Mouse (Mus musculus) G1E (cell line): ENCODE data around the gene Kif5c. TPM values are rescaled to one million over a fixed set of nuclear protein-coding genes. Genes with fewer than 3 reads are reported as not detected.

ENCODE experiments used
- ATAC-seq: 2 replicates; pipeline ENCODE4 v1.8.0; 2016; ENCODE audit warnings: mild to moderate bottlenecking; ENCODE audit not compliant: insufficient number of reproducible peaks, poor library complexity, low FRiP score, severe bottlenecking; ENCODE audit errors: extremely low read depth
- DNase-seq: peaks from one replicate; pipeline ENCODE4 v3.0.0; 2012; ENCODE audit warnings: low spot score
- H3K27me3 ChIP-seq: 2 replicates; pipeline ENCODE4 v1.6.1; 2012; ENCODE audit warnings: mild to moderate bottlenecking, low read length, inconsistent platforms; ENCODE audit not compliant: insufficient read depth
- H3K36me3 ChIP-seq: replicated peaks from 2 replicates; pipeline ENCODE3; 2012; ENCODE audit warnings: mild to moderate bottlenecking, inconsistent platforms
- H3K4me1 ChIP-seq: 2 replicates; pipeline ENCODE4 v1.6.1; 2012; ENCODE audit warnings: low read depth, low read length, inconsistent platforms, mixed read lengths; ENCODE audit not compliant: insufficient read depth
- H3K4me3 ChIP-seq: 2 replicates; pipeline ENCODE4 v1.5.1; 2012; ENCODE audit warnings: low read depth, mild to moderate bottlenecking, inconsistent platforms, low read length, moderate library complexity, mixed read lengths
- H3K9me3 ChIP-seq: replicated peaks from 2 replicates; pipeline ENCODE4 v1.6.1; 2012; ENCODE audit warnings: inconsistent platforms
- CTCF ChIP-seq: IDR thresholded peaks from 2 replicates; pipeline ENCODE4 v1.5.1; 2012; ENCODE audit warnings: low read depth, low read length, inconsistent platforms, mixed read lengths
- GATA1 ChIP-seq: IDR thresholded peaks from 2 replicates; pipeline ENCODE4 v1.6.1; 2012; ENCODE audit warnings: borderline replicate concordance, low read length, inconsistent platforms, mixed read lengths
- GATA2 ChIP-seq: IDR thresholded peaks from 2 replicates; pipeline ENCODE4 v1.6.1; 2012; ENCODE audit warnings: low read depth, low read length, inconsistent platforms, borderline replicate concordance
- POLR2AphosphoS5 ChIP-seq: IDR thresholded peaks from 2 replicates; pipeline ENCODE4 v1.6.1; 2012; ENCODE audit warnings: low read depth, low read length, inconsistent platforms; ENCODE audit not compliant: insufficient replicate concordance
- TAL1 ChIP-seq: conservative IDR thresholded peaks from 2 replicates; pipeline ENCODE4 v1.6.1; 2012; ENCODE audit warnings: low read depth, low read length, inconsistent platforms, mixed read lengths
- polyA plus RNA-seq: library from polyadenylated mRNA; stranded (reverse); fragments of >175 nt; gene quantifications from 2 replicates; pipeline ENCODE4 v1.2.3, GENCODE M21; 2012
- total RNA-seq, 2 experiments: library from RNA; stranded (forward) in 1 of 2; stranded (reverse) in 1 of 2; fragments of 200-1000 nt in 1 of 2; fragments of >200 nt in 1 of 2; fragmentation: Nextera tagmentation in 1 of 2; gene quantifications; 2 replicates each; pipeline ENCODE4 v1.2.3; 2014 to 2017

Kif5c gene
- total and polyA plus RNA-seq, 3 experiments, result 0.02 to 1.8 (median 1.5) TPM

DNA sequence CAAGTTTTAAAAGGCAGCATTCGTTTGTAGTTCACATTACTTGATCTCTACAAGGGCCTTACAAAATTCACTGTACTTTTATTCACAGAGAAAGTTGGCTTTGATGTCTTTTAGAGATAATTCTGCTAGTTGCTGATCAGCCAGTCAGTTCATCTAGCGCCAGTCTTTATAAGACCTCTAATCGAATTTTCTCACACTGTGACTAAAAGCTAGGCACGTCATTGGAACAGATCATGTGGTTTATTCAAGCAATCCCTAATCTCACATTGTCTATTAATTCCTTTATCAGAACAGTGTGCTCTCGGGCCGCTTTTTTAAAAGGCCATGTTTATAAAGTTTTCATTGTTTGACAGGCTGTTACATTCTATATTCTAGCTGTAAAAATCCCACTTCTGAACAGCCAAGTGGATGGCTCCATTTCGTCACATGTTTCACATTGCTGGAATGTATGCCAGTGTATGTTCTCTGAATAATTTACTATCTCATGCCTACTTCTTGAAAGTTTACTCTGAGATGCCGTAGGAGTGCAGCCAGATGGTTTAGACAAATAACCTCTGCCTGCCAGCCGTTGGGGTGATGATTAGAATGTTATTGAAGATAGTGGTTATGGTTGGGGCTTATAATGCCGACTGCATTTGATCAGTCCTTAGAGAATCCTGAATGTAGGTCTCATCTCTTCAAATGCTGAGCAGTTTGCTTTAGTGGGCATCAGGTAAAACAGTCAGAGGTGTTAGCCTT is 154.3 kb downstream of the Kif5c start:
- ATAC-seq (no peak), DNase-seq (no peak)
- TF ChIP-seq POLR2AphosphoS5 (no peak), GATA2 (no peak), TAL1 (no peak), CTCF (no peak), GATA1 (no peak)
- no peaks in the 10 kb centered on the region for H3K27me3 ChIP-seq
- no peaks in the 10 kb centered on the region for H3K4me1 ChIP-seq
- no peaks in the 10 kb centered on the region for H3K9me3 ChIP-seq
- no peak overlapping the region for H3K4me3 ChIP-seq
- H3K36me3 ChIP-seq, result no peaks in the 10 kb centered on the region

DNA sequence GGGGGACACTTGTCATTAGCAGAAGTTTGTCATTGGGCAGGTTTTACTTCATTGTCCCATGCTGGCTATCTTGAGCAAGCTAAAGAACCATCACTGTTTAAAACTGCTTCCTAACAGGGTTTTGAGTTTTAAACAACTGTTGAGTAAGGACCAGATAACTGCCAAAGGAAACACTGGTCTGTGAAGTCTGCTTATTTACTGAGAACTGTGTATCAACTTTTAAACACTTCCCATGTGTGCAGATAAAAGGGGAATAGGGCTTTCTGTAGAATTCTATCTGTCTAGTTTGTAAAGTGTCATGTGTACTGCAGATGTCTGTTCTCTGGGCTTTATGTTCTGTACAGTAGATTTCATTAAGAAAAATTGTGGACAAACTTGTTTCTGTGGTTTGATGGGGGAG is 155.1 kb downstream of the Kif5c start:
- Histone ChIP-seq H3K27me3 (no peaks in the 10 kb centered on the region), H3K9me3 (no peaks in the 10 kb centered on the region), H3K36me3 (no peaks in the 10 kb centered on the region), H3K4me3 (no peak overlapping the region), H3K4me1 (no peaks in the 10 kb centered on the region)
- DNase-seq, result no peak
- ATAC-seq, result no peak
- TF ChIP-seq CTCF, result no peak
- TF ChIP-seq POLR2AphosphoS5, result no peak
- no peak for TF ChIP-seq GATA1
- TF ChIP-seq TAL1, result no peak

DNA sequence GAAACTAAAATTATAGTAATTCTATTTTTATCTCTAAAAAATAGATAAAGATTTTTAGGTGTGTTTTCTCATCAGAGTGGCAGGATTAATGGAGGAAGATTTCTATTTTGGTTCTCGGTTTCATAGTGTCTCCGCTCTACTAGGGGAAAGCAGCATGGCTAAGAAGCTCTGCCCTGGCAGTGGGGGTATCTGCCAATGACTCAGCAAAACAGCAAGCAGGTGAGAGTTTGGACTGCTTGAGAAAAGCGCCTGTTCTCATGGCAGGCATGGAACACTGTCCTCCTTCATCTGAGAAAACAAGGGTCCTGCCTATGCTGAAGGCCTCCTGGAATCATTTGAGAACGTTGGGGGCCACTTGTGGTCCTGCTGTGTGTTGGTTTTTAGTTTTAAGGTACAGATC is 156.1 kb downstream of the Kif5c start:
- Histone ChIP-seq H3K4me3 (no peak overlapping the region), H3K9me3 (no peaks in the 10 kb centered on the region), H3K27me3 (no peaks in the 10 kb centered on the region), H3K36me3 (no peaks in the 10 kb centered on the region), H3K4me1 (no peaks in the 10 kb centered on the region)
- TF ChIP-seq POLR2AphosphoS5, result no peak
- no peak for TF ChIP-seq GATA1
- TF ChIP-seq GATA2, result no peak
- no peak for TF ChIP-seq CTCF
- TF ChIP-seq TAL1, result no peak
- no peak for ATAC-seq
- DNase-seq, result no peak

DNA sequence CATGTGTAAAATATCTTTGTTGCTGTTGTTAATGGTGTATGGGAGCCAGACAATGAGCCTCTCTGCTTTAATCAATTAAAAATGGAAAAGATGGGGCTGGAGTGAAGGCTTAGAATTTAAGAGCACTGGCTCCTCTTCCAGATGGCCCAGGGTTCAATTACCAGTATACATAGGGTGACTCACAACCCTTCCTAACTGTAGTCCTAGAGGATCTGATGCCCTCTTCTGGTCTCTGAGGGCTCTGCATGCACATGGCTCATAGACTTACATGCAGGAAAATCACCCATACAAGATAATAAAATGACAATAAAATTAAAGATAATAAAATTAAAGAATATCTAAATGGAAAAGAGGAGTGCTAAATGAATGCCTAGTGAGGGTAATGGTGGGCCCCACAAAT is 156.6 kb downstream of the Kif5c start:
- DNase-seq, result no peak
- Histone ChIP-seq H3K4me1 (no peaks in the 10 kb centered on the region), H3K4me3 (no peak overlapping the region), H3K27me3 (no peaks in the 10 kb centered on the region), H3K36me3 (no peaks in the 10 kb centered on the region), H3K9me3 (no peaks in the 10 kb centered on the region)
- ATAC-seq, result no peak
- TF ChIP-seq CTCF (no peak), TAL1 (no peak), GATA2 (no peak), GATA1 (no peak), POLR2AphosphoS5 (no peak)

DNA sequence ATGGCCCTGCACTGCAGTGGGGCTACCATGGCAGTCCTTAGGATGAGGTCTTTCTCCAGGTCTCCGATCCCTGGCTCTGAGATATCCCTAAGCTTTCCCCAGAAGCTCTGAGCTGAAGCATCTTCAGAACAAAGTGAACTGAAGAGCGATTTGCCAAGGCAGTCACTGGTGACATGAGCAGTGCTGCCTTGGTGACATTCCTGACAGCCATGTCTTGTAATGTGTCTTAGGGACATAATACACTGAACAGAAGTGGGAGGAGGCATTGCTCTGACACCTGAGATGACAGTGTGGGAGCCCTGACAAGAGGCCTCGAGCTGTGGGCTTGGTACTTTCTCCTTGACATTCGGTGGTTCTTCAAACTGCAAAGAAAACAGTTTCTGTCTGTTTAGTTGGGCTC is 157.3 kb downstream of the Kif5c start:
- no peaks in the 10 kb centered on the region for H3K4me1 ChIP-seq

DNA sequence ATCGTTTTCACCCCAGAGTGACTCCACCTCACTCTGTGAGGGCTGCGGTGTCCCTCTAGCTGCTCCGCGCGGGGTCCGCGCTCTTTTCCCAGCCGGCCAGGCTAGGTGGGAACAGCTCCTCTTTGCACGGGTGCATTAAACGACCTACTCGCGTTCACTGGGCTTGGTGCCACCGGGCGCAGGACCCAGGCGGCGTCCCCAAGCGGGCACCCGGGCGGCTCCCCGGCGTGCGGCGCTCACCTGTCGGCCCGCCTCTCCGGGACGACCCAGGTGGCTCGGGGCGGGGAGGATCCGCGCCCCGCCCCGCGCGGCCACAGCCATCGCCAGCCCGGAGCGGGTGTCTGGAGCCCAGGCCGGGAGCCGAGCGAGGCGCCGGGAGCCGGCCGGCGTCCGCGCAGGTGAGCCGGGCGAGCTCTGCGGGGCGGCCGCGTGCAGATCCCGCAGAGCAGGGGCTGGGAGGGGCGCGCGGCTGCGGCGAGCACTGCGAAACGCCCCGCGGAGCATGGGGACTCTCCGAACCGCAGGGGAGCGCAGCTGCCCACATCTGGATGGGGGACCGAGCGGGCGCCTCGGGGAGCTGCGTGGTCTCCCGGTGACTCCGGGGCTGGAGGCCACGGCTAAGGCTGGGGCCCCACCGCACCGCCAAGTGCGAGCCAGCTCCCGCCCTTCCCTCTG is 168.4 kb downstream of the Kif5c start, which contains the start of gene Lypd6b:
Gene Lypd6b (plus strand): TSS at position 313 of the 675 bp plus-strand sequence.
- TF ChIP-seq GATA1 (no peak), TAL1 (no peak), CTCF (no peak), POLR2AphosphoS5 (no peak), GATA2 (no peak)
- Histone ChIP-seq H3K36me3 (no peaks in the 10 kb centered on the region), H3K4me1 (no peaks in the 10 kb centered on the region), H3K27me3 (no peaks in the 10 kb centered on the region), H3K4me3 (no peak within 1 kb of the TSS), H3K9me3 (peaks cover 28% of the 10 kb centered on the region)
- ATAC-seq (no peak), DNase-seq (no peak)

More for the DNA sequence above, 157.3 kb downstream of the Kif5c start:
- H3K36me3 ChIP-seq, result no peaks in the 10 kb centered on the region
- DNase-seq, result no peak
- H3K27me3 ChIP-seq, result no peaks in the 10 kb centered on the region
- H3K9me3 ChIP-seq, result no peaks in the 10 kb centered on the region
- TF ChIP-seq GATA1 (no peak), GATA2 (no peak), TAL1 (no peak), CTCF (no peak), POLR2AphosphoS5 (no peak)
- ATAC-seq, result no peak
- no peak overlapping the region for H3K4me3 ChIP-seq
